Mouse (Mus musculus): Measurements from ENCODE around the gene Thbs4.

- TF ChIP-seq FLI1 (IDR thresholded peaks at IDR 0.05; ENCODE audit: low read length) (no peak), GATA1 (IDR thresholded peaks at IDR 0.05; ENCODE audit: borderline replicate concordance, low read length) (no peak)
Observed at GRCm38 (mm10) chr13:92751726-92752565, 42.7 kb downstream of the Thbs4 start.
